Mouse (Mus musculus) c-Kit-positive CD71-negative TER-119-negative erythroid progenitor cells, embryonic 14.5 days (primary cell): ENCODE data around the gene Mcub.

Source experiments
- DNase-seq: peaks from one replicate; pipeline ENCODE4 v3.0.0-alpha.2; 2013; ENCODE audit warnings: low read depth

The Mcub gene

DNA sequence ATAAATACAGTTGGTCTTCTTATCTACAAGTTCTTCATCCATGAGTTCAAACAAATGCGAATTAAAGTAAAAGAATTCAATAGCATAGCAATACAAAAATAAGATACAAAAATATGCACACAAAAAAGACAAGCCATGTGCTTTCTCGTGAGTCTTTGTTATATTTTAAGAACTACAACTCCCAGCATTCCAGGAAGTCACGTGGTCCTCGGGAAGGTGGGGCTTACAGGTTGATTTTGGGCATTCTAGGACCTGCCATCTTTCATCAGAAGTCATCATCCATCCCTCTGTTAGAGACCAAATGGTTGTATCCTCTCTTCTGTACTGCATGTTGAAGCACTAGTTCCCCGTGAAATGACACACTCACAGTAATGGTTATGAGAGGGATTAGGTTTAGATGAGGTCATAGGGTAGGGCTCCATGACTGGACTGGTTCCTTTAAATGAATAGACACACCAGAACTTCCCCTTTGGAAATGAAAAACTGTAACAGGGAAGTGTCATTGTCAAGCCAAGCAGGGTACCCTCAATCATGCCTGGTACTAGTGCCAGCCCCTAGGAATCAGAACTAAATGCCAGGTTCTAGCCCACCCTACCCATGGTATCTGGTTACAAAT lies 20.7 kb downstream of the Mcub start:
- DNase-seq: no peak

- DNase-seq: no peak
These were observed 21.6 kb downstream of the Mcub start for GRCm38 (mm10) chr3:129948359-129948758.

- no peak for DNase-seq
These were observed 23.6 kb downstream of the Mcub start for GRCm38 (mm10) chr3:129946217-129946914.

DNA sequence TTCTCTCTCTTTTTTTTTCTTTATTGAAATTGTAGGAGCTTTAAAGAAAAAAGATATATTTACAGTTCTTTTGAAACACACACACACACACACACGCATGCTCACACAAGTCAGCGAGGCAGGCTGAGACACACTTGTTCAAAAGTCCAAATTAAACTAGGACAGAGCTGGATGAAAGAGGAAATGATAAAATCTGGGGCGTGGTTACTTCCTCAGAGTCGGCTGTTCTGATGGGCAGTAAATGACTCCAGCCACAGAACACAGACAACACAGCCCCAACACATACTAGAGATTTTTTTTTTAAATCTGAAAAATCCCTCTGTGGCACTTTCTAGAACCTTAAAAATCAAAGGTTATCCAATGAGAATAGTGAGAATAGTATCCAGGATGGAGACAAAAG lies 26.2 kb downstream of the Mcub start:
- DNase-seq: no peak

GRCm38 (mm10) chr3:129941291-129941690 lies 28.7 kb downstream of the Mcub start:
- DNase-seq: no peak

- DNase-seq: no peak
These were observed 29.2 kb downstream of the Mcub start for GRCm38 (mm10) chr3:129940780-129941179.

GRCm38 (mm10) chr3:129939058-129939457 lies 30.9 kb downstream of the Mcub start:
- DNase-seq: no peak

- DNase-seq: no peak
These were observed 32.2 kb downstream of the Mcub start for GRCm38 (mm10) chr3:129937848-129938247.

DNA sequence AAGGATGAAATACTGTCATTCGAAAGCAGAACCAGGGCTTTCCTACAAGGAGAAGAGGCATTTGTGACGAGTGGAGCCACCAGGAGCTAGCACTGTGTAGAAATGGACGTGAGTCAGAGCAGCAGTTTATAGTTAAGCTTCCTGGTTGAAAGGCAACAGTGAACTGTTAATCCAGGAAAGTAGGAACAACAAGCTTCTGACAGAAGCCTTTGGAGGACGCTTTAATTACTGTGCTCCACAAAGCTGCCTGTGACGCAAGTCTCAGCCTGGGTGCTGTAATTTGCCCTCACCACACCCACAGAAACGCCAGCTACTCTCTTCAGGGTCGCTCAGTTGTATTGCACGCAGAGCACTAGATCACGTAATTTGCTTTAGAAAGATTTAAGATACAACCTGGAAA lies 33.4 kb downstream of the Mcub start:
- DNase-seq: no peak

- peak; percentile 41 for DNase-seq
These were observed 37.6 kb downstream of the Mcub start for GRCm38 (mm10) chr3:129932443-129932842.

GRCm38 (mm10) chr3:129930213-129930778 lies 39.7 kb downstream of the Mcub start:
- DNase-seq: no peak

DNA sequence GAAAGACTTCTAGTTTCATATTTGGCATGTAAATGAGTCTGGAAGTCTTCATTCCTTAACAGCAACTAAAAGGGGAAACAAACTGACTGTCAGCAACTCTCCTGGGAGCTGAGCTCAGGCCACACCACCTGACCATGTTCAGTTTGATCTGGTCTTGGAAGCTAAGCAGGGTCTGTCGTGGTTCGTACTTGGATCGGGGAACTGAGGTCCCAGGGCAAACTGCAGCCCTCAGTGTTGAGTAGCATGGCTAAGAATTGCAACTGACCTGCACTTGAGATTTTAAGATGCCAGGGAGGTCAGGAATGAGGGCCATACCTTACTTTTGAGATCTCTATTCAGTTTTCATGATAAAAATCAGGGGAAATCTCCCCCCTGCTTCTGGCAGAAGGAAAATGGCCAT lies 44.1 kb downstream of the Mcub start:
- DNase-seq: no peak

DNA sequence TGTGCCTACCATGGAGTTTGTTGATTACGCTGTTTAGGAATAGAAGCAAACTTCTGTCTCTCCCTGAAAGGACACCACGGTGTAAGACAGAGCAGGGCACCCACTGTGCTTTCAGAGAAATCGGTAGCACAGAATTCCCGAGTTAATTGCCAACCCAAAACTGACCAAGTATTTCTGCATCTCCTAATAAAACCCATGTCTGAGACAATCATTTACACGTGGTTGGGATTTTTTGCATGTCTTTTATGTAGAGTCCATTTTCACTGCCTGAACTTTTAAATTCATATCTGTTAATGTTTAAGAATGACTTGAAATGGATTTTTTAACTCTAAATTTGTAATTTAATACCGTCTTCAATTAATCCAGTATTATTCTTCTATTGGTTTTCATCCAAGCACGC lies 46.4 kb downstream of the Mcub start:
- no peak for DNase-seq

GRCm38 (mm10) chr3:129918434-129918833 lies 51.6 kb downstream of the Mcub start:
- DNase-seq: peak; percentile 47

DNA sequence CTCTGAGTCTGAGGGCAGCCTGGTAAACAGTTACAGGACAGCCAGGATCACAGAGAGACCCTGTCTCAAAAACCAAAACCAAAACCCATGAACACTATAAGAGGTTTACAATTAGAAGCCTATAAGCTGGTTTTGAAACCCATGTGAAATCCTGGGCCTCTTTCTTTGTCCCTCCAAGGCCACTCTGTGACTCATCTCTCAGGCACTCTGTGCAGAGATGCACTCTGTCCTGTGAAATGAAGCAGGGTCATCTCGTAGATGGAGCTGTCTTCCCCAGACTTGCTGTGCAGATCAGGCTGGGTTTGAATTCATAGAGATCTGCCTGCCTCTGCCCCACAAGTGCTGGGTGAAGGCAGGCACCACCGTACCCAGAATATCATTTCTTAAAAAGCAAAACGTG lies 52.6 kb downstream of the Mcub start:
- DNase-seq: no peak

DNA sequence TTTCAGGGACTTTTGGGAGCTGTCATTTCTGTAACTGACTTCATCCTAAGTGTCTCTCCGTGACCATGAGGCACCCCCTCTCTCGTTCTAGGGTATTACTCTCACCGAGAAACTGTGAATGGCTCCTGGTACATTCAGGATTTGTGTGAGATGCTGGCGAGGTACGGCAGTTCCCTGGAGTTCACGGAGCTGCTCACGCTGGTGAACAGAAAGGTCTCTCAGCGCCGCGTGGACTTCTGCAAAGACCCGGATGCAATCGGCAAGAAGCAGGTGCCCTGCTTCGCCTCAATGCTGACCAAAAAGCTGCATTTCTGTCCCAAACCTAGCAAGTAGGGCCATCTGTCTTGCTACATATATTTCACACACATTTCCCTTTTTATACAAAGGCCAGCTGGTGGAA lies 56.8 kb downstream of the Mcub start:
- DNase-seq: no peak

- DNase-seq: no peak
These were observed 58.0 kb downstream of the Mcub start for GRCm38 (mm10) chr3:129912025-129912424.

GRCm38 (mm10) chr3:129904381-129905132 lies 65.4 kb downstream of the Mcub start:
- DNase-seq: peak; percentile 20

GRCm38 (mm10) chr3:129903866-129904265 lies 66.1 kb downstream of the Mcub start:
- DNase-seq: no peak

DNA sequence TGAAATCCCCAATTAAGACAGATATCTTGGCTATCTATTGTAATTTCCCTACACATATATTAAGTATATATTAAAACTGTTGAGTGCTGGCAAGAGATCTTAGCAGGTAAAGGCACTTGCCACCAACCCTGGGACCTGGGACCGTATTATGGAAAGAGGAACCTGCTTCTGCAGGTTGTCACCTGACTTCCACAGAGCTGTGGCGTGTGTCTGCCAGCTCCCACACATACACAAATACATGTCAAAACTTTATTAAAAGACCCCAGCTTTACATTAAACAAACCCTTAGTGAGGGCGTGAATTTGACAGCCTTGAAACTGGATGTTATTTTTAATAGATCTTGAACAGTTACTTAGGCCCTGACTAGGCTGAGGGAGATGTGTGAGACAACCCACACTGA lies 66.6 kb downstream of the Mcub start:
- DNase-seq: no peak

DNA sequence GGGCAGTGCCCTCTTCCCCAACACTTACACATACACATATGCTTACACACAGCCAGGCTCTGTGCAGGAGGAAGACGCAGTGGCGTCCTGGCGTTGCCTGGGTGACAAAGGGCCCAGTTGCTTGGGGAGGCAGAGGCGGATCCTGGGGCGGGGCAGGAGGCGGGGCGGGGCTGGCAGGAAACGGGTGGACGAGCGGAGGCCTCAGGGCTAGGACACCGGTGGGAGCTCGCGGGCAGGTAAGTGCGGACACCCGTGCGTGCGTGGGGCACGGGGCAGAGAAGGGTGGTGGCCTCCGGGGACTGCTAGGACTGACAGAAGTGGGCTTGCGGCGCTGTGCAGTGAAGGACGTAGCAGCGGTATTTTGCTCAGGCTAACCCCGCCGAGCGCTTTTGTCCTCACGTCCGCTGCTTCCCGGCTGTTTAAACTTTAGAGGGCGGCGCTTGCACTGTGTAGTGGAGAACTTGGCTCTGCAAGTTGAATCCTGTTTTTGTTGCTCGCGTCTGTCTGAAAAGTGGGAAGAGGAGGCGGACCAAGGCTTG lies 68.7 kb downstream of the Mcub start, which contains the start of gene Casp6:
Gene Casp6 (plus strand): TSS at position 155 of the 539 bp plus-strand sequence.
- no peak for DNase-seq

- no peak for DNase-seq
These were observed 71.1 kb downstream of the Mcub start for GRCm38 (mm10) chr3:129898886-129899285.

GRCm38 (mm10) chr3:129896591-129896990 lies 73.4 kb downstream of the Mcub start:
- no peak for DNase-seq
